Mouse (Mus musculus) left cerebral cortex, postnatal 36 days (tissue): Measurements from ENCODE around the gene Dab2ip. TPM values are rescaled to one million over a fixed set of nuclear protein-coding genes. Genes with fewer than 3 reads are reported as not detected.
A peak's percentile ranks its signal among the peaks of the same experiment; 100 is the strongest.

Source experiments
- DNase-seq, 2 experiments: peaks; one replicate each; pipeline ENCODE4 v3.0.0; 2021 to 2022; ENCODE audit warnings: low spot score in 2 of 2, mixed read lengths in 1 of 2
- intact Hi-C: fragments of 180-260 bp; cut with DNase I; formaldehyde crosslinking; loops from one replicate; pipeline ENCODE4 v1.15.1; 2025
- total RNA-seq, 2 experiments: library from RNA; stranded (reverse); gene quantifications; 2 replicates each; pipeline ENCODE4 v1.2.3; 2021

The Dab2ip gene
- total RNA-seq, 2 experiments from 2014 or later = 144 to 156 TPM

DNA sequence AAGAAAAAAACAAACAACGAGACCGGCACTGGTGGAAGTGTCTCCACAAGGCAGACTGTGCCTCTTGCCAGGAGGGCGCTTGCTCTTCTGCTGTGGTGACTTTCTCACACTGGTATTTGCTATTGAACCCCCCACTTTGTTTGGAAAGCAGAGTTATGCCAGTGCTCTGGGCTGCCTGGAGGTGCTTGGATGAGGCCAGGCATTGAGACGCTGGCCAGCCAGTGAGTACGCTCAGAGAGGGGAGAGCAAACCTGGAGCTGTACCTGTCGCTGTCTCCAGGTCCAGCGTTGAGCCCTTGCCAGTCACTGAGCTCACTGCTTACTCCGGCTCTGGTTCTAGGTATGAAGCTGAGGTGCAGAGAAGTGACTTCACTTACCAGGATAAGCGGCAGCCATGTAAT, 112.2 kb downstream of the Dab2ip start:
- DNase-seq = no peak
- intact Hi-C loops = no loop called here

DNA sequence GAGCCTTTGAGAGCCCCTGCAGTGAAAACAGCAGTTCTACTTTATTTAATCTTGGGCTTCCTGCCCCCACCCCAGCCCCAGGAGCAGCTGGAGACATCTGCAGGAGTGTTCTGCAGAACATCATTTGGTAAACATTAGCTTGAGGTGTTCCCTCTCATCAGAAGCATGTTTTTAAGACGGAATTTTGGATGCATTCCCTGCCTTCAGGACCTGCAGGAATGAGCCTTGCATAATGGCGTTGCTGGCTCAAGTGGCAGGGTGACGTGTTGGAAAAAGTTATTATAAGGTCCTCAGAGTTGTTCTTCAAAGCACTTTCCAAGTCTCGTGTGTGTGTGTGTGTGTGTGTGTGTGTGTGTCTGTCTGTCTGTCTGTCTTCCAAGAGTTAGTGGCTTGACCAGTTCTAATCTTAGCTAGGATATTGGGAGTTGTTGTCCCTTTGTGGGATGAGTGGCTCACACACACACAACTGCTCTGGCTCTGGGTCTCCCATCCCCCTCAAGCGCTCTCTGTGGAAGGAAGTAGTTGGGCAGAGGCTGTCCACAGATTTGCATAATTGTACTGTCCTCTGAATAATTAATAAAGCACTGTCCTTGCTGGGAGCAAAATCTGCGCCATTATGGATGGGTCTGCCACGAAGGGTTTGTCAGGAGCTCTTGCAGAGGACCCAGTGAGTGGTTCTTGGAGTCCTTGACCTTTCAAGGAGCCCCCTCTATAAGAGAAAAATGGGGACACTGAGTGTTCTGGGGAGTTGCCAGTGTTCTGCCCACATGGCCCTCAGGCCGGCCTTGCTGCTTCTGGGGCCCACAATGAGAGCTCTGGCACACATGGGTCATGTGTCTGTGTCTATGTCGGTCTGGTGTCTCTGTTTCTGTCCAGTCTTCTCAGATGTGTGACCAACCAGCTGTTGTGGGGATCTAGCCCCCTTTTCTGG, 114.2 kb downstream of the Dab2ip start:
- intact Hi-C loops = no loop called here
- DNase-seq = no peak

DNA sequence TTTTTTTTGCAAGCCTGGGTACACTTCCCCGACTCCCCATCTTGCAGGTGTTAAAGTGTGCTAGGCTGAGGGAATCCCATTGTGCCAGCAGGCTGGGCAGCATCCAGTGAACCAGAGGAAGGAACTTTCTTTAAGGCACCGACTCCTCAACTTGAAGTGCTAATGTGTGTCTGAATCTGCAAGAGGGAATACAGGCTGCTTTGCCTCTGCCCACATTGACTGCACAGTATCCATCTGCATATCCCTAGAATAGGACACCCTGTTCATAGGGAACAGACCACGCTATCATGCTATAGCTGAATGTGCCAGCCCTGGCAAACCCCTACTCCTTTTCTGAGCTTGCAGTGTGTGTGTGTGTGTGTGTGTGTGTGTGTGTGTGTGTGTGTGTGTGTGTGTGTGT, 115.1 kb downstream of the Dab2ip start:
- intact Hi-C loops = no loop called here
- DNase-seq = peak; percentile 38 to 58

DNA sequence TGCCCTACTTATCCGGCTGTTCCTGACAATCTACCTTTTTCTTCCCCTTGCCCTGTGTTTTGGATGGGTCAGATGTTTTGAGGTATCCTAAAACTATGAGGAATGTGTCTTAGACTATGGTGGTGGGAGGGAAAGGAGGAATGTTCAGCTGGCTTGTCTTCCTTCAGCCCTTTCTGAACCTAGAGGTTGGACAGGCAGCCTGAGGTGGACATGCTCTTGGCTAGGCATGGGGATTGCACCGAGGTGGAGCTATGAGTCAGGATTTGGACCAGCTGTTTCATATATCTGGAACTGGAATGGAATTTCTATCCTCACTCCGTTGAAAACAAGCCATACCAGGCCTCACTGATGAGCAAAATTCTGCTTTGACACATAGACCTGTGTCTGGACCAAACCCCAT, 115.9 kb downstream of the Dab2ip start:
- no peak for DNase-seq

DNA sequence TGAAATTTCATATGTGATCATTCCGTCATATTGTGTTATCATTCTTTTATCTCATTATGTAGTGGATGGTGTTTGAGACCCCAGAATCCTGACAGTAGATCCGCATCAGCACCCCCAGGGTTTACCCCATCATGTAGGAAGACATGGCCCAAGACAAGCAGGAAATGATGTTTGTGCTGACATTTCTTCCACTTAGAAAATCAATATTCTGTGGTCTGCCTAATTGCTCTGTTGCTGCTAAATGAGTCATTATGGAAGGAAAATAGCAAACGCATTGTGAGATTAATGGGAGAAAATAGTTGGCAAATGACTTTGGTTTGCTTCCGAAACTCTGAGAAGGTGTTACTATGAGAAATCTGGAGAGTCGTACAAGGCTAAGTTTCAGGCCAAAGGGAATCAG, 116.4 kb downstream of the Dab2ip start:
- intact Hi-C loops = no loop called here

More for the DNA sequence above, 115.9 kb downstream of the Dab2ip start:
- intact Hi-C loops = no loop called here

DNA sequence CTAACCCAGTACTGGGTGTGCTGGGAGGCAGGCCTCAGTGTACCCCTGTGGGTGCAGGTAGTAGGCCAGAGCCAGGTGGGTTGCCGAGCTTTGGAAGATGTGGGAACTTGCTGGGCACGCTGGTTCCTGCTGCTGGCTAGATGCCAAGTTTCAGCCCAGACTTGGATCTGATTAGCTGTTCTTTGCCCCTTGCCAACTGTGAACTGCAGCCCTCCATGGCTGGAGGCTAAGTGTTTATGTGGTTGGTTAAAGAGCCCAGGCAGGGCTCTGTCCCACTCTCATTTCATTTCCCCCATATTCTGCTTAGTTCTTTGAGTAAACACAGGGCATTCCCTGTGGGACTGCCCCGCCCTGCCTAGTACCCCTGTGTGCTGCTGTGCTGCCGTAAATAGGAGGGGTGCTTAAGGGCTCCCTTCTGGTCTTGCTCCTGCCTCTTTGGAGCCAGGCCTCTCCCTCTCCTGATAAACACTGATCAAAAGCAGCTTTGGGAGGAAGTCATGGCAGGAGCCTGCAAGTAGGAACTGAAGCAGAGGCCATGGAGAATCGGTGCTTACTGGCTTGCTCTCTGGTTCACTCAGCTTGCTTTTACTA, 118.1 kb downstream of the Dab2ip start:
- intact Hi-C loops = no loop called here
- DNase-seq = no peak

More for the DNA sequence above, 116.4 kb downstream of the Dab2ip start:
- DNase-seq = no peak

DNA sequence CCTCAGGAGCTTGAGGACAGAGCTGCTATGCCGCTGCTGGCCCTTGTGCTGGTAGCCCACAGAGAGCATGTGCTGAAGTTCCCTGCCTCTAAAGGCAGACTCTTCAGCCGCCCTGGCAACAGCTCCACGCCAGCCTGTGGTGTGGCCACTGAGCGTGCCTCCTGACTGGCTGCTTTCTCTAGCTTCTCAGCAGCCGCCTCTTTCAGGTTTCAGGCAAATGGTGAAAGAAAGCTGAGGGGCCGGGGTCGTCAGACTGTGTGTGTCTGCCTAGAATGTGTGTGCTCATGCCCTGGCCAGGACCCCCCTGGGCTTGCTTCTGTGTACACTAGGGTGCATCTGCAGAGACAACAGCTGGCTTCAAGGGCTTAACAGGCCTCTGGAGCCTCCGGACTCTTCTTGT, 119.8 kb downstream of the Dab2ip start:
- intact Hi-C loops = no loop called here
- DNase-seq = no peak

DNA sequence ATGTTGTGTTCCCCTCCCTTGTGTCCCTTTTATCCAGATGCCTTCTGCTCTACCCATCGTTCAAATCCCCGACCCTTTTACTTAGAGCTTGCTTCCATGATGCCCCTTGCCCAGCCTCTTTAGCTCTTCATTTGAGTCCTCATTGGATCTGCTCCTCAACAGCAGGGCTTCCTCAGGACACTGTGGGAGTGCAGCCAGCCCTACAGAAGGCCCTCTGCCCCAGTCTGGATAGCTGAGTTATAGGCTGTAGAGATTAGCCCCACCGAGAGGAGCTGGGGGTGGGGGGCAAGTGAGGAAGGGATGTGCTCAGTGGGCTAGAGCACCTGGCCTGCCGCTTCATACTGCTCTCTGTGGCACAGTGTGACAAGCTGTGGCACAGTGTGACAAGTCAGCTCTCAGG, 120.4 kb downstream of the Dab2ip start:
- intact Hi-C loops = no loop called here
- no peak for DNase-seq

DNA sequence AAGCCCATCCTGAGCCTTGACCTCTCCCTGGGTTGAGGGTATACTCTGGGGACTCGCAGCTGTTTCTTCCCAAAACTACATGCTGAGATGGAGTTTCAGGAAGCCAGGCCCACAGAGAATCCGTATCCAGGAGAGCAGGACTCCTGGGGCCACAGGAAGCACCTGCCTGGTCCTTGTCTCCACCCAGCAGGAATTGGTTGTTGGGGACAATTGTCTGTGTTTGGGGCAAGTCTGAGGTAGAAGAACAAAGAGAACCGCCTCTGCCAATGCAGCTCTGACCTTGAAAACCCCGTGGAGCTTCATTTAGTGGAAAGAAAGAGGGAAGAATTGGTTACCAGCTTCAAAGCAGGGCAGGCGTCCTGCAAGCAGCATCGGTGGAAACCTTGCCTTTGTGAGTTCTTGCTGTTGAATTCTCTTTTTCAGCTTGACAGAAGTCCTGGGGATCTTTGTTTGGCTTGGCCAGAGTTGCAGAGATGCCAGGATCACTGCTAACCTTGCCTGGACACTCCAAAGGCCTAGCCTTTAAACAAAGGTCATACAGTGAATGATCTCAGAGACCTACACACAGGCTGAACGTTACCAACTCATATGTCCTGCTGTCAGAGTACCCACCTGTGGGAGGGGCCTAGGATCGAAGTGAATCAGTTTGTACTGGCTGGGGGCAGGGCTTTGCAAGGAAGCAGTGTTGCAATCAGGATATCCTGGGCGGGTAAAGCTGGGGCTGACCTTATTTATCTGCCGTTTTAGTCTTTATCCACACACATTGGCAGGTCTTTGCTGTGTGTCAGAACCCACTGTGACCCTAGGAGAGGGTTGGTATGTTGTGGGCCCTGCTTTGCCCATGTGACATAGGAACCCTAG, 122.0 kb downstream of the Dab2ip start:
- no peak for DNase-seq
- intact Hi-C loops = no loop called here

DNA sequence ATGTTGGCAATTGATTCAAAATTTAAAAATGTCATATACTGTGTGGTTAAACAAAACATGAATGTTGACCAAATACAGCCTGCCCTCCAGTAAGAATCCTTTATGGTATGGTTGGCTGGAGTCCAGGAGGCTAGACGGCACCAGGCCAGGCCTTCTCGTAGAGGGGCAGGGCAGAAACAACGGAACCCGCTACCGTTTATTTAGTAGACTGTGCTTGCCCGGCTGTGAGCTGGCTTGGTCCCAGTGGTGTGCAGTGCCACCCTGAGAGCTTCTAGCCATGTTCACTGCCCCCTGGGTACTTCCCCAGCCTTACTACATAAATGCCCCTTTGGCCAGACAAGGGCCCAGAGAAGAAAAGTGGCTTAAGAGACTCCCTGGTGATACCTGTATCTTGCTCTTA, 122.8 kb downstream of the Dab2ip start:
- intact Hi-C loops = no loop called here
- DNase-seq = no peak

DNA sequence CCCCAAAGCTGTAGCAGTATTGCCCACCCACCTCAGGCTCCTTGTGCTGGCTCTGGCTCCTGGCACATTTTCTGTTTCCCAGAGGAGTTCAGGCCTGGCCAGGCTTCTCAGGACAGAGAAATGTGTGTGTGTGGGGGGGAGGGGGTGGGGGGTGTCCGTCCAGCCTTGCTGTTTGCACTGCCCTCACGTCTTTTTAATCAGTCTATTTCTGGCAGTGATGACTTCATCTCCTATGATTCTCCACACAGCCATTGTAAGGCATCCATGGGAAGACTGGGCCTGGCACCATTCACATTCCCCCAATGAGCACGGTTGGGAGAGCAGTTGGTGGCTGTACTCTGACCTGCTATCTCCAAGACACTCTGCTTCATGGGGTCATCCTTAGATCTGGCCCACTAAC, 125.9 kb downstream of the Dab2ip start:
- no peak for DNase-seq
- intact Hi-C loops = no loop called here

DNA sequence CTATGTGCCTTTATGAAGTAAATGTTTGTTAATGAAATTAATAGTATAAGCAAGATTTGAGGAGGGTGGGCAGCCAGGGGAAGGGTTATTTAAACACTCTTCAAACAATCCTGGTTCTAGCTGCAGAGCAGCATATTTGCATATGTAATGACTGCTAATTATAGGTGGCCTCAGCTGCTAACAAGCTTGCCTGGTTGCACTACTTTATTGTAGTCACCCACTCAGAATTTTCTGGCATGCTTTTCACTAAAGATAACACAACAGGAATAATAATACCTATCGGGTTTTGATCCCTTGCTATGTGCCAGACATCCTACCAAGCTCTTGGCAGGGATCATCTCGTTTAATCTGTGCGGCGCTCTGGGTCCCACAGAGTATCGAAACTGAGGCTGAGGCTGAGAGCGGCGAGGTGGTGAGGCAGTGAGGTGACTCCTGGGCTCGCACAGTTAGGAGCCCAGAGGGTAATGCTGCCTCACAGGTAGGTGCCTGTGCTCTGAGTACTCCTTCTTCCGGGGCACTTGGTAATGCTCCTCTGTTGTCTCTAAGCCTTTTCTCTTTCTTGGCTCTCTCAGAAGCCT, 126.8 kb downstream of the Dab2ip start:
- no peak for DNase-seq
- intact Hi-C loops = no loop called here

DNA sequence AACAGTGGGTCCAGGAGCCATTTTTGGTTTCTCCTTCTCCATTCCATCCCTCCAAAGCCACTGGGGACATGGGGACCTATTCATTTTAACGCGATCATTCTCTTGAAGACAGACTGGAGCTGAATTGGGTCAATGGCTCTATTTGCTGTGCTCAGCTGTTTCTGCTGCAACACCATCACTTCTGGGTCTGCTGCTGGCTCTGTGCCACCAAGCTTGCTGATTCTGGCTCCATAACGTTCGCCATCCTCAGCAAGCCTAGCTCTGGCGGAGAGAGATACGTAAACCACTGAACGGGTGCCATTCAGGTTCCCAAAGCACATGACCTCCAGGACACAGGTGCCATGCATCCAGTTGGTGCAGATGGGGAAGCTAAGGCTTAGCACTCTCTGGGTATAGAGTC, 128.0 kb downstream of the Dab2ip start:
- intact Hi-C loops = no loop called here
- no peak for DNase-seq

DNA sequence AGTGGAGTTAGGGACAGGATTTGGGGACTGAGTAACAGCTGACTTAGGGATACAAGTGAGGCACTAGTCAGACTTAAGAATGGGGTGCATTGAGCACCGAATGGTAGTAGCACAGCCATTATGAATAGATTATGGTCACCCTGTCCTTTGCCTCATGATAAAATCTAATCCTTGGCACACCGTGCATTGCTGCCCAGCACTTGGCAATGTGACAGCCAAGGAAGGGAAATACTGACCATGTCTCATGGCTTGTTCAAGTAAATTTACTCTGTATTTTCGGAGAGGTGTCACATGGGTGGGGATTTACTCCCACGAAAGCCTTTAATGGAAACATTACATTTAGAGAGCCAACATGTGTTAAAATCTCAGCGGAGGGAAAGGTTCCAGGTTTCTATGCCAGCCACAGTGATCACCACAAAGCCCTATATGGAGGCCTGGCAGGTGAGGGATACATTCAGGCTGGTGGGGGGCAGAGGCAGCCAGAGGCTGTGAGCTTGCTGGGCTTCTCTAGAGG, 129.5 kb downstream of the Dab2ip start:
- intact Hi-C loops = no loop called here
- peak; percentile 31 to 45 for DNase-seq

DNA sequence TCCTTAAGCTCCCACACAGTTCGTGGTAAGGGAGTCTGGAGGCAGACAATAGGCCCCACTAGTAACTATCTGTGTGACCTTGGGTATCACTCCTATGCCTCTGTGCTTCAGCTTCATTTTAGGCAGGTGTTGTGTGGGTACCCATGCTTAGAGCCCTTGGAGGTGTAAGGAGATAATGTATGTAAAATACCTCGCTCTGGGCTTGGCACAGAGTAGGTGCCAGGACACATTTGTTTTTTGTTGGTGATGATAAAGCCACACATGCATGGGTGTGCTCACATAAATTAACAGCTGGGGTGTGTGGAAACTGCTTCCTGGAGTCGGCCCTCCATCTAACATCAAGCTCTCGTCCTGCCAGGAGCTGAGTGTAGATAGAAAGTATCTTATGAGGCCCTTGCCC, 130.1 kb downstream of the Dab2ip start:
- peak in 1 of 2 experiments; percentile 38 for DNase-seq
- intact Hi-C loops = no loop called here

DNA sequence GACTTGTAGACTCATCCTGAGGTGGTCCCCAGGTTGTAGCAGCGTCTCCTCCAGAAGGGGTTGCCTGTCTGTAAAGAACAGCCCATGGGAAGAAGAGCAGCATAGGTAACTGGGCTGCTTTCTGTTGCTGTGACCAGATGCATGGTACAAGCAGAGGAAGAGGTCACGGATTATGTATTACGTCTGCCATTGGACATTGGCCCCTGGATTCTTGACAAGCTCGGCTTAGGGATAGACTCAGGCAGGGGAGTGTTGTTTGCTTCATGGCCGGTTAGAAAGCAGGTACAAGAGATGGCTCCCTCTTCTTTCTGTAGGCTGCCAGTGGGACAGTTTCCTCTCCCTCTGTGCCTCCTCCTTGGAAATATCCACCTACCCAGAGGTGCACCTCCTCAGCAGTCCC, 130.5 kb downstream of the Dab2ip start:
- intact Hi-C loops = no loop called here
- no peak for DNase-seq

DNA sequence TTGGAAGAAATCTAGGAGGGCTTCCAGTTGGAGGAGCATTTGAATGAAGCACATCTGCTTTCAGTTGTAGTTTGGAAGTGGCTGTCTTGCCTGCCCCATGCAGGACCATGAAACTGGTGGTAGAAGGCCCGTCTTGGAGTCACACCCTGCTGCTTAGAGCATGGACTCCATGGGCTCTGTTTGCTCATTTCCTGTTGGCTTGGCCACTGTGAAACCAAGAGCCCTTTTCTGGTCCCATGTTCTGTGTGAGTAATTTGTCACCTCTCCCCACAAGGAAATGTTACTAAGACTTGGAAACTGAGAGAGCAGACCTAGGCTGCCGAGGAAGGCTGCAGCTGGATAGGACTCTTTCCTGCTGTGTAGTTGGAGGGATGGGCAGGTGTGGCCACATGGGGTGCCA, 131.8 kb downstream of the Dab2ip start:
- intact Hi-C loops = no loop called here
- no peak for DNase-seq

DNA sequence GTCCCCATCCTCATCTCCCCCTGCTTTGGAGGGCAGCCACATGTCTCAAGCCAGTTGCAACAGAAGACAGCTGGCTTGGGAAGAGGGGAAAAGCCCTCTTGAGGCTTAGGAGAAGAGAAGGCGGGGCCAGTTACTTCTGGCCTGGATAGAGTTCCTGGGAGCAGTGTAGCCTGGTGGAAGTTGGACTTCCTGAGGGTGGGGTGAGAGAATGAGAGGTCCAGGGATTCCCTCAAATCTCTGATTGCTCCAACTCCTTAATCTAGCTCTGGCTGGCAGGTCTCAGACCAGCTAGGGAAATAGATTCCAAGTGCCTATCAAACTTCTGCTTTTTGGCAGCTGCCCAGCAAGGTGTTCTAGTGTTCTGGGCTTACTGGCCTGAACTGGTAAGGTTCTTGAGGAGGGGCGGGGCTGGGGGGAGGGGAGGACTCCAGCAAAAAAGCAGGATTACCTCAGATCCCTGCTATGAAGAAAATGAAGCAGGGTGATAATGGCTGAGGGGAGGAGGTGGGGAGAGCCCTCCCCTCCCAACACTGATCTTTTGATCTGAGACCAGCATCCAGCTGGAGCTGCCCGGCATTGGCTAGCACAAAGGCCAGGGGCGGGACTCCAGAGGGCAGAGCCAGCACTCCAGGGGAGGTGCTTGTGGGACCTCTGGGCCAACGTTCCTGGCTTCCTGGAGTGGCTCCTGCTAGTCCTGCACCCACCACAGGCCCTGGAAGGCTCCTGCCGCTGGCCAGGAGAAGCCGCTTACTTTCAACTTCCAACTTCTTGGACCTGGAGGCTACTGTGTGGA, 133.4 kb downstream of the Dab2ip start:
- no peak for DNase-seq
- intact Hi-C loops = no loop called here

DNA sequence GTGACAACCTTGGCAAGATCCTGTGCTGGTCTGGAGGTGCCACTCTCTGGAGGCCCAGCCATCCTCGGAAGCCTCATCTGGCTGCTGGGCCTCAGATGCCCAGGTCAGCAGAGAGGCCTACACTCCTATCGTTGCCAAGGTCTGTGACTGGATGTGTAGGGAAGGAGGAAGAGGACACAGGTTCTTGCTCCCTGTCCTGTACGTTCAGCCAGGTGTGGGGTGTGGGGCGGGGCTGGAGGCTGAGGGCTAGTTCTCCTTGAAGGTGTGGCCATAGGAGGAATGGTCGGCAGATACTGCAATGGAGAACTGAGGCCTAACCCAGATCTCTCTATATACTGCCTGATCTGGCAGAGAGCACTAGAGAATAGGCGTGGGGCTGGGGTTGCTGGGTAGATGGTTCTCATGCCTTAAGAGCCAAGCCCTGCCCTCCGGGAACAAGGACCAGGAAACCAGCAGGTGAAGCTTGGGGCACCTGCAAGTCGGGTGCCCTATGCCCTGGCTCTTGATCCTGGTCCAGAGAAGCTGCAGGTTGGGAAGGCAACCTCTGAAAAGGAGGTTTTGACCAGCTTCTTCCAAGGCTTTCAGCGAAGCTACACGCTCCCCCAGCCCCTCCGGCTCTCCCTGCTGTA, 134.3 kb downstream of the Dab2ip start:
- intact Hi-C loops = no loop called here
- no peak for DNase-seq
